Mouse (Mus musculus): ENCODE measurements at regions not wholly inside any gene's neighbourhood (a gene's known extent, or its start where the extent isn't known, plus 50 kb on each side); places are given as distances from the start of the nearest gene placed in this dataset.

GRCm38 (mm10) chr11:14769008-14769407, 169.9 kb downstream of the Pom121l12 start:
- Histone ChIP-seq H3K4me2 (no peak overlapping the region), H3K9ac (no peak overlapping the region), H3K9me3 (no peaks in the 10 kb centered on the region; the same call in 1 of the 2 replicates), H3K27me3 (replicated peaks) (no peaks in the 10 kb centered on the region), H3K27ac (replicated peaks) (no peak overlapping the region), H3K4me3 (no peak overlapping the region), H3K36me3 (no peaks in the 10 kb centered on the region), H3K4me1 (no peaks in the 10 kb centered on the region)
- WGBS = 46% methylated on average over 1 of the region's 1 CpGs
- no peak for ATAC-seq (ENCODE audit: extremely low read depth, insufficient number of reproducible peaks, low FRiP score, low TSS enrichment)

- Histone ChIP-seq H3K4me2 (peak overlapping the region; percentile 22), H3K9ac (no peak overlapping the region), H3K27me3 (replicated peaks) (no peaks in the 10 kb centered on the region), H3K27ac (replicated peaks) (no peak overlapping the region), H3K4me1 (no peaks in the 10 kb centered on the region), H3K4me3 (no peak overlapping the region), H3K36me3 (no peaks in the 10 kb centered on the region), H3K9me3 (no peaks in the 10 kb centered on the region; the same call in 1 of the 2 replicates)
- WGBS = 31% methylated on average over 9 of the region's 9 CpGs
- no peak for ATAC-seq (ENCODE audit: extremely low read depth, insufficient number of reproducible peaks, low FRiP score, low TSS enrichment)
Measured at GRCm38 (mm10) chr11:14769448-14770357, 170.6 kb downstream of the Pom121l12 start.

- Histone ChIP-seq H3K9ac (no peak overlapping the region), H3K4me3 (no peak overlapping the region), H3K4me1 (no peaks in the 10 kb centered on the region), H3K36me3 (no peaks in the 10 kb centered on the region), H3K27ac (replicated peaks) (no peak overlapping the region), H3K4me2 (no peak overlapping the region), H3K27me3 (replicated peaks) (no peaks in the 10 kb centered on the region), H3K9me3 (no peaks in the 10 kb centered on the region)
- no peak for ATAC-seq (ENCODE audit: extremely low read depth, insufficient number of reproducible peaks, low FRiP score, low TSS enrichment)
- whole genome bisulfite sequencing = 47% methylated on average over 1 of the region's 1 CpGs
Measured at GRCm38 (mm10) chr11:14798314-14798713, 199.2 kb downstream of the Pom121l12 start.

GRCm38 (mm10) chr11:14799227-14799626, 200.2 kb downstream of the Pom121l12 start:
- no peak for ATAC-seq (ENCODE audit: extremely low read depth, insufficient number of reproducible peaks, low FRiP score, low TSS enrichment)
- no peaks in the 10 kb centered on the region for H3K36me3 ChIP-seq
- no peaks in the 10 kb centered on the region for H3K27me3 ChIP-seq (replicated peaks)
- H3K9me3 ChIP-seq = no peaks in the 10 kb centered on the region
- H3K4me2 ChIP-seq = no peak overlapping the region
- H3K4me1 ChIP-seq = no peaks in the 10 kb centered on the region
- H3K9ac ChIP-seq = no peak overlapping the region
- 64% methylated on average over 3 of the region's 3 CpGs for WGBS
- no peak overlapping the region for H3K27ac ChIP-seq (replicated peaks)
- H3K4me3 ChIP-seq = no peak overlapping the region

DNA sequence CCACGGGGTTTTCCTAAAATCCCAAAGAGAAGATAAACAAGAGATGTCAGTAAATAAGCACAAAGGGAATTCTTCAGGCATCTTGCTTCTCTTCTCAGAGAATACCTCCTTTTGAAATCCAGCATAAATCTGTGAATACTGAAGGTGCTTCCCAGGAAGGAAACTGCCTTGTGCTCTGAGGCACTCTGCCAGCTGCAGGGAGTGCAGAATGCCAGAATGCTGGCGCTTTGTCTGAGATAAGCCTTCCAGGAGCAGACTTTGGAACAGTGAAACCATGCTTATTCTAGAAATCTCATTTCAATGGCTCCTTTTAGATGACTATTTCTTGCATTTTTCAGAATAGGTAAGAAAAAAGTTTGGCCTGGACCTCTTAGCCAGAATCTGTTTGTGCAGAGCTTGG, 219.9 kb downstream of the Pom121l12 start:
- ATAC-seq (ENCODE audit: extremely low read depth, insufficient number of reproducible peaks, low FRiP score, low TSS enrichment) = no peak
- 20% methylated on average over 2 of the region's 2 CpGs for WGBS
- Histone ChIP-seq H3K27ac (replicated peaks) (no peak overlapping the region), H3K4me2 (no peak overlapping the region), H3K9ac (no peak overlapping the region), H3K4me1 (no peaks in the 10 kb centered on the region), H3K9me3 (no peaks in the 10 kb centered on the region), H3K36me3 (no peaks in the 10 kb centered on the region), H3K4me3 (no peak overlapping the region), H3K27me3 (replicated peaks) (no peaks in the 10 kb centered on the region)

Data from heart, embryonic 13.5 days (tissue).